Mouse (Mus musculus): ENCODE measurements around the gene Mrps34. TPM values are rescaled to one million over a fixed set of nuclear protein-coding genes. Genes with fewer than 3 reads are reported as not detected.
A peak's percentile ranks its signal among the peaks of the same experiment; 100 is the strongest.

The Mrps34 gene
- polyA plus RNA-seq, 1 experiment from 2014 or later = 82.6 TPM

DNA sequence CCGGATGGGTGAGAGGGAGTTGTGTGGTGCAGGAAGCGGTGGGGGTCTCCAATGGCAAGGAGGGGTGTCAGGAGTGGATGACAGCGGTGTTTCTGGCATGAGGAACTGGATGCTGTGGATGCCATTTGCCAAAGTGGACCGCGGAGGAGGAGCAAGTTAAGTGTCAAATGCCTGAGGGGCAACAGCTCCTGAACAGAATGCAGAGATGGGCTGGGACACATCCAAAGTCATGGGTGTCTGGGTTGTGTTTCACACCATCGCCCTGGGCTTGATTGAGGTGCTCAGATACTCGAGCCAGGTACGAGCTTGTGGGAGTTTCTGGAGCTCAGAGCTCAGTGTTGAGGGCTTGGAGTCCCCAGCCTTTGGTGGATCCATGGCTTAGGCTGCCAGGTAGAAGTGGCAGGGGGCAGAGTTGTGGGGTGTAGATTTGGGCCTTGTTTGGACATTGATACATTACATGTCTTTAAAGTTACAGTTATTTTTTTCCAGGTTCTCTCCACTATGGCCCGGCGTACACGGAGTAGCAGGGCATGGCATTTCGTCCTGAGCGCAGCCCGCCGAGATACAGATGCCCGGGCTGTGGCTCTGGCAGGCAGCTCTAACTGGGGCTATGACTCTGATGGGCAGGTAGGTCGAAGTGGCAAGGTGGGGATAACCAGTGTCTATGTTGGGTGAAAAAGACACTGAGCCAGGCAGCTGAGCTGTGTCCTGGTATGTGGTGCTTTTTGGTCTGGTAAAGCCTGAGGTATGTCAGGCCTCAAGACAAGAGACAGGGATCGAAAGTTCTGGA lies 7.4 kb upstream of the Mrps34 start:
- Histone ChIP-seq H3K9ac (peak overlapping the region; percentile 88), H3K4me1 (replicated peaks; ENCODE audit: control insufficient read depth, insufficient read depth, low read length) (peaks cover 18% of the 10 kb centered on the region), H3K9me3 (ENCODE audit: control insufficient read depth, low read length) (no peaks in the 10 kb centered on the region), H3K27ac (no peak overlapping the region; the same call in 1 of the 2 replicates), H3K4me3 (replicated peaks; ENCODE audit: low read length) (peak overlapping the region; percentile 95), H3K36me3 (replicated peaks; ENCODE audit: control insufficient read depth, insufficient read depth) (peaks cover 64% of the 10 kb centered on the region), H3K4me2 (replicated peaks) (peak overlapping the region; percentile 74), H3K27me3 (ENCODE audit: control insufficient read depth, insufficient read depth, low read length) (no peaks in the 10 kb centered on the region)
- DNase-seq (ENCODE audit: low spot score) (no peak), ATAC-seq (ENCODE audit: low FRiP score) (no peak)
- 68% methylated on average over 18 of the region's 18 CpGs for WGBS

DNA sequence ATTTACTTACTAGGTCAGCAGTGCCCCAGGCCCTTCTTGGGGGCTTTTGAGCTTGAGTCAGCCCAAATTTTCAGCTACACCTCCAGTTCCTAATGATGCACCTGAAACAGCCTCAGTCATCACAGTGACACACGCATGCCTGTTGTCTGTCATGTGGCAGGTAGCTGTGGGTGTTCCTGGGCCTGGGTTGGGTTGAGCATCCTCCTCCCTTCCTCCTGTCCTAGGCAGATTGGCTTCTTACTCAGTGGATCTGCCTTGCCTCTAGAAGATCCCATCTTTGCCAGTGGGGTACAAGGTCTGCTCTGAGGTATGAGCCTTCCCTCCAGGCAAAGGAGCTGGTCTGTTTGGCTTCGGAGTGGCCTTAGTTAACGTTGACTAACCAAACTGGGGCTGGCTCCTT lies 6.1 kb upstream of the Mrps34 start:
- 93% methylated on average over 3 of the region's 3 CpGs for WGBS
- Histone ChIP-seq H3K36me3 (replicated peaks; ENCODE audit: control insufficient read depth, insufficient read depth) (peaks cover 64% of the 10 kb centered on the region), H3K4me3 (replicated peaks; ENCODE audit: low read length) (no peak overlapping the region), H3K9me3 (ENCODE audit: control insufficient read depth, low read length) (no peaks in the 10 kb centered on the region), H3K4me1 (replicated peaks; ENCODE audit: control insufficient read depth, insufficient read depth, low read length) (peaks cover 23% of the 10 kb centered on the region), H3K27me3 (ENCODE audit: control insufficient read depth, insufficient read depth, low read length) (no peaks in the 10 kb centered on the region), H3K27ac (no peak overlapping the region), H3K4me2 (replicated peaks) (no peak overlapping the region), H3K9ac (no peak overlapping the region)
- no peak for ATAC-seq (ENCODE audit: low FRiP score)
- DNase-seq (ENCODE audit: low spot score) = no peak

DNA sequence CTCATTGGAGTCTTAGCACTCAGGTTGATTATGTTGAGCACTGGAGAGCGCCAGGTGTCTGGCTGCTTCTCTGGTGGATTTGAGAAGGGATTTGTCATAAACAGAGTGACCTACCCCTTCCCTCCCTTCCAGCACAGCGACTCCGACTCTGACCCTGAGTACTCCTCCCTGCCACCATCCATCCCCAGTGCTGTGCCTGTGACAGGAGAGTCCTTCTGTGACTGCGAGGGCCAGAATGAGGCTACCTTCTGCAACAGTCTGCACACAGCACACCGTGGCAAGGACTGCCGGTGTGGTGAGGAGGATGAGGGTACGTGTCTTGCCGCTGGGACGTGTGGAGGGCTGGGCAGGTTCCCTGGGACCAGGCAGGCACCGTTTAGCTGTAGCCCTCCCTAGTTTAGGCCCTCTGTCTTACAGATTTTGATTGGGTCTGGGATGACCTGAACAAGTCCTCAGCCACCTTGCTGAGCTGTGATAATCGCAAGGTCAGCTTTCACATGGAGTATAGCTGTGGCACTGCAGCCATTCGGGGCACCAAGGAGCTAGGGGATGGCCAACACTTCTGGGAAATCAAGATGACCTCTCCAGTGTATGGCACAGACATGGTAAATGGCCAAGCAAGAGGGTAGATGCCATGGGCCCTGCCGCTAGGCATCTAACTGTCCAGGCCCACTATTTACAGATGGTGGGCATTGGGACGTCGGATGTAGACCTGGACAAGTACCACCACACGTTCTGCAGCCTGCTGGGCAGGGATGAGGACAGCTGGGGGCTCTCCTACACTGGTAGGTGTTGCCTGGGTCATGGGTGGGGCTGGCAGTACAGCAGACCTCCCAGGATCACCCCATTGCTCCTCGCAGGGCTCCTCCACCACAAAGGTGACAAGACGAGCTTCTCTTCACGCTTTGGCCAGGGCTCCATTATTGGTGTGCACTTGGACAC lies 4.5 kb upstream of the Mrps34 start:
- Histone ChIP-seq H3K36me3 (replicated peaks; ENCODE audit: control insufficient read depth, insufficient read depth) (peaks cover 57% of the 10 kb centered on the region), H3K4me2 (replicated peaks) (no peak overlapping the region), H3K27ac (no peak overlapping the region), H3K9ac (no peak overlapping the region), H3K9me3 (ENCODE audit: control insufficient read depth, low read length) (no peaks in the 10 kb centered on the region), H3K4me1 (replicated peaks; ENCODE audit: control insufficient read depth, insufficient read depth, low read length) (peaks cover 28% of the 10 kb centered on the region), H3K27me3 (ENCODE audit: control insufficient read depth, insufficient read depth, low read length) (no peaks in the 10 kb centered on the region), H3K4me3 (replicated peaks; ENCODE audit: low read length) (no peak overlapping the region)
- WGBS = 90% methylated on average over 19 of the region's 19 CpGs
- ATAC-seq (ENCODE audit: low FRiP score) (no peak), DNase-seq (ENCODE audit: low spot score) (no peak)

DNA sequence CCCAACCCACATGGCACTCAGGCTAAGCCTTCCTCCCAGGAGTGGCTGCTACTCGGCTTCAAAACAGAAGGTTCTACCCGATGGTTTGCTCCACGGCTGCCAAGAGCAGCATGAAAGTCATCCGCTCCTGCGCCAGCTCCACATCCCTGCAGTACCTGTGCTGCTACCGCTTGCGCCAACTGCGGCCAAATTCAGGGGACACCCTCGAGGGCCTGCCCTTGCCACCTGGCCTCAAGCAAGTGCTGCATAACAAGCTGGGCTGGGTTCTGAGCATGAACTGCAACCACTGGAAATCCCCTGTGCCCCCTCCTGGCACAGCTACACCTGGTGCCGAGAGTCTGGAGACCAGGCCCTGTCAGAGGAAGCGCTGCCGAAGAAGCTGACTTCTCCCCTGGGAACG lies 3.6 kb upstream of the Mrps34 start:
- peaks cover 57% of the 10 kb centered on the region for H3K36me3 ChIP-seq (replicated peaks; ENCODE audit: control insufficient read depth, insufficient read depth)
- H3K9me3 ChIP-seq (ENCODE audit: control insufficient read depth, low read length) = no peaks in the 10 kb centered on the region
- H3K27me3 ChIP-seq (ENCODE audit: control insufficient read depth, insufficient read depth, low read length) = no peaks in the 10 kb centered on the region
- H3K27ac ChIP-seq = no peak overlapping the region
- no peak overlapping the region for H3K4me2 ChIP-seq (replicated peaks)
- 93% methylated on average over 12 of the region's 13 CpGs for WGBS
- no peak for ATAC-seq (ENCODE audit: low FRiP score)
- DNase-seq (ENCODE audit: low spot score) = no peak
- no peak overlapping the region for H3K4me3 ChIP-seq (replicated peaks; ENCODE audit: low read length)
- no peak overlapping the region for H3K9ac ChIP-seq
- peaks cover 31% of the 10 kb centered on the region for H3K4me1 ChIP-seq (replicated peaks; ENCODE audit: control insufficient read depth, insufficient read depth, low read length)

DNA sequence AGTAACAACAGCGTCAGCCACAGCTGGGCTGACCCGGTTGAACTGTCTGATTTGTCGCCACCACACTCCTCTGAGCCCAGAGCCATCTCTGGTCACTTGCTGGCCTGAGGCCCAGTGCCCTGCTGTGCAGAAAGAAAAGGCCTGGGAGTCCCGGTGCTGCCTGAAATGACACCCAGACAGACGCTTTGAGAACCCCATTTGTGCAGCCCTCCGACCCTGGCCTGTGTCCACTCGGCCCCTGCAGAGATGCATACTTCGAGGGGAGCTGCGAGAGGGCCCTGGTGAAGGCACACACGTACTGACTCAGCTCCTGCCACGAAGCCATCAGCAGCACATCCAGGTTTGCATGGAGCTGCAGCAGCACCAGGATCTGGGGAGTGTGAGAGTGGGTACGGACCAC lies 2.1 kb upstream of the Mrps34 start:
- no peaks in the 10 kb centered on the region for H3K9me3 ChIP-seq (ENCODE audit: control insufficient read depth, low read length)
- no peak overlapping the region for H3K4me2 ChIP-seq (replicated peaks)
- H3K4me3 ChIP-seq (replicated peaks; ENCODE audit: low read length) = no peak overlapping the region
- H3K27ac ChIP-seq = no peak overlapping the region
- no peak for ATAC-seq (ENCODE audit: low FRiP score)
- 91% methylated on average over 12 of the region's 12 CpGs for WGBS
- H3K36me3 ChIP-seq (replicated peaks; ENCODE audit: control insufficient read depth, insufficient read depth) = peaks cover 64% of the 10 kb centered on the region
- peaks cover 34% of the 10 kb centered on the region for H3K4me1 ChIP-seq (replicated peaks; ENCODE audit: control insufficient read depth, insufficient read depth, low read length)
- no peak overlapping the region for H3K9ac ChIP-seq
- no peaks in the 10 kb centered on the region for H3K27me3 ChIP-seq (ENCODE audit: control insufficient read depth, insufficient read depth, low read length)
- DNase-seq (ENCODE audit: low spot score) = no peak

DNA sequence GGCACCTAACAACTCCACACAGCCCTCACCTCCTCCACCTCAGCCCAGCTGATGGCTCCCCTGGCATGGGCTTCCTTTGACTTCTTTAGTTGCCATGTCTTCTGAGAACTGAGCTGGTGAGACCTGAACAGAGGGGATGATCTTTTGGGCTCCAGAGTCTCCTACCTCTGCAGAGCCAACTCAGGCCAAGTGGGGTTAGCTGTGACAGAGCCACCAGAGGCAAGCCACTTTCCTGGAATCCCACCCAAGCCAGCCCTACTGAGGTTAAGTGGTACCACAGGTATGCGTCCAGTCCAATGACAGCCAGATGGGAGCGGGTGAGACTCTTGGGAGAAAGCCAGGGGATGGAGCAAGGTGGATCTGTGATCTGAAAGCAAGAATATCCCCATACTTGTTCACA lies 1.6 kb upstream of the Mrps34 start:
- Histone ChIP-seq H3K4me1 (replicated peaks; ENCODE audit: control insufficient read depth, insufficient read depth, low read length) (peaks cover 34% of the 10 kb centered on the region), H3K27ac (no peak overlapping the region), H3K4me3 (replicated peaks; ENCODE audit: low read length) (0 out of 2 replicates have a peak overlapping the region, but pooled peaks have one; percentile 71), H3K9ac (no peak overlapping the region), H3K36me3 (replicated peaks; ENCODE audit: control insufficient read depth, insufficient read depth) (peaks cover 66% of the 10 kb centered on the region), H3K9me3 (ENCODE audit: control insufficient read depth, low read length) (no peaks in the 10 kb centered on the region), H3K27me3 (ENCODE audit: control insufficient read depth, insufficient read depth, low read length) (no peaks in the 10 kb centered on the region), H3K4me2 (replicated peaks) (no peak overlapping the region)
- no peak for DNase-seq (ENCODE audit: low spot score)
- no peak for ATAC-seq (ENCODE audit: low FRiP score)
- 98% methylated on average over 2 of the region's 2 CpGs for WGBS

DNA sequence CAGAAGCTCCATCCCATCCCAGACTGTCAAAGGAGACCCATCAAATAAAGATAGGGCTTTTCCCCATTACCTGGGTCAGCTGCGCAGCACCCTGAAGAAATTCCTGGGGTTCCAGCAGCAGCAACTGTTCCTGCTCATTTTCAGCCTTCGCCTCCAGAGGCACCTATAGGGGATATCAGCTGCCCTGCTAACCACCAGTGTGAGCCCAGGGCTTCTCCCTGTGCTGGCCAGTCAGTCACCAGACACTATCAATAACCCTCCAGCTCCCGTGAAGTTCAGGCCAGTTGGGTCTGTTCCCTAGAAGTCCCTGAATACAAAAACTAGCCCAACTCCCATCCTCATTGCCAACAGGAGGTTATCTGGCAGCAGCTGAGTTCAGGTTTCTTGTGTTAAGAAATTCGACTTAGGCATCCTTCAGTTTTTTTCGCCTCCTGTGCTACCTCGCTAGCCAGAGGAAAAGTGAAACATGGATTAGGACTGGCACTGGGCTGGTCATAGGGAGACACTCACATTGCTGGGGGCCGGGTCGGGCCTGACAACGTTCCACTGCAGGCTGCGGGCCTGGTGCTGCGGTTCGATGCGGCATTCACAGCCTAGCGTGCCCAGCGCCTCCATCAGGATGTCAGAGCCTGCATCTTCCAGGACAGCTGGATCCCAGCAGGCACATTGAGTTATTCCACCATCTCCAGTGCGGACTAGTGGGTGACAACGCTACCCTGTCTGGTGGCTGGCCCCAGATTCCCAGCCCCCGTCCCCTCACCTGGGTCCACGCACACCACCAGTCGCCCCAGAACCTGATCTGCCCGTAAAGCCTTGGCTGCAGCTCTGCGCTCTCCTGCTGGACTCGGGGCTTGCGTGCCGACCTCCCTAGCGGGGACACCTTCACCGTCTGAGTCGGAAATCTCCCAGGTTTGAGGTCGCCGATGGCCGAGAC lies 588 bp upstream of the Mrps34 start:
- 12% methylated on average over 31 of the region's 31 CpGs for WGBS
- Histone ChIP-seq H3K36me3 (replicated peaks; ENCODE audit: control insufficient read depth, insufficient read depth) (peaks cover 68% of the 10 kb centered on the region), H3K9ac (peak overlapping the region; percentile 88), H3K4me3 (replicated peaks; ENCODE audit: low read length) (peak overlapping the region; percentile 71), H3K9me3 (ENCODE audit: control insufficient read depth, low read length) (no peaks in the 10 kb centered on the region), H3K27me3 (ENCODE audit: control insufficient read depth, insufficient read depth, low read length) (no peaks in the 10 kb centered on the region), H3K4me2 (replicated peaks) (peak overlapping the region; percentile 97), H3K27ac (peak overlapping the region; percentile 86), H3K4me1 (replicated peaks; ENCODE audit: control insufficient read depth, insufficient read depth, low read length) (peaks cover 34% of the 10 kb centered on the region)
- DNase-seq (ENCODE audit: low spot score) (no peak), ATAC-seq (ENCODE audit: low FRiP score) (0 out of 2 replicates have a peak, but pooled peaks have one; percentile 8)

DNA sequence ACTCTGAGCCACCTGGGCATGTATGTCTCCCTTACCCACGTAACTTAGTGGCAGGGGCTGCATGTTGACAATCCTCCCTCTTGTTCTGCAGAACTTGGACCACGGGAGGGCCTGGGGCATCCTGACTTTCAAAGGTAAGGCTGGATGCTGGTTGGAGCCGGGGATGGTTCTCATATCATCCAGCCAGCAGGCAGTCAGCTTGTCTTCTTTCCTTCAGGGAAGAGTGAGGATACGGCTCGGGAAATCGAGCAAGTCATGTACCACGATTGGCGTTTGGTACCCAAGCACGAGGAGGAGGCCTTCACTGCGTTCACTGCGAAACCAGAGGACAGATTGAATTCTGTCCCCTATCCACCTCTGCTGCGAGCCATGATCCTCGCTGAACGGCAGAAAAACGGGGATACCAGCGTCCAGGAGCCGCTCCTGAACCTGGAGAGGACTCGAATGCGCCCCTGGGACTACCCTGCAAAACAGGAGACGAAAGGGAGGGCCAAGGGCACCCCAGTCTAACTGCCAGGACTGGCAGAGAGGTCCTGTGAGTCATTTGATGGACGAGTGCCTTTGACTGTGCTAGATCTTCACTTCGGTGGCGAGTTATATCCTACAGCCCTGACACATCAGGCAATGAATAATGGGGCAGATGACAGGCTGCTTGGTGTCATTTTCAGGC lies 790 bp downstream of the Mrps34 start:
- peak; percentile 10; the same call in 1 of the 2 replicates for ATAC-seq (ENCODE audit: low FRiP score)
- Histone ChIP-seq H3K9me3 (ENCODE audit: control insufficient read depth, low read length) (no peaks in the 10 kb centered on the region), H3K4me2 (replicated peaks) (peak overlapping the region; percentile 97), H3K36me3 (replicated peaks; ENCODE audit: control insufficient read depth, insufficient read depth) (peaks cover 68% of the 10 kb centered on the region), H3K4me3 (replicated peaks; ENCODE audit: low read length) (peak overlapping the region; percentile 71), H3K9ac (peak overlapping the region; percentile 88), H3K27me3 (ENCODE audit: control insufficient read depth, insufficient read depth, low read length) (no peaks in the 10 kb centered on the region), H3K27ac (peak overlapping the region; percentile 86), H3K4me1 (replicated peaks; ENCODE audit: control insufficient read depth, insufficient read depth, low read length) (peaks cover 34% of the 10 kb centered on the region)
- no peak for DNase-seq (ENCODE audit: low spot score)
- 11% methylated on average over 23 of the region's 23 CpGs for WGBS

All from hindbrain, embryonic 14.5 days (tissue).